Mouse (Mus musculus) midbrain, embryonic 12.5 days (tissue): ENCODE results near the gene S100pbp. TPM values are rescaled to one million over a fixed set of nuclear protein-coding genes. Genes with fewer than 3 reads are reported as not detected.

ENCODE experiments used
- ATAC-seq: fragments of 200-750 bp; cut with Nextera tagmentation; 2 replicates; pipeline ENCODE4 v1.8.0; 2017; ENCODE audit warnings: low read depth, moderate TSS enrichment, moderate library complexity; ENCODE audit not compliant: low FRiP score
- H3K27ac ChIP-seq: fragments of 300-500 bp; sonication (generic); replicated peaks from 2 replicates; pipeline ENCODE4 v1.5.1; 2016; ENCODE audit warnings: mild to moderate bottlenecking
- H3K27me3 ChIP-seq: fragments of 300-500 bp; sonication (generic); 2 replicates; pipeline ENCODE4 v1.6.1; 2016; ENCODE audit warnings: mild to moderate bottlenecking
- H3K36me3 ChIP-seq: fragments of 300-500 bp; sonication (generic); 2 replicates; pipeline ENCODE4 v1.6.1; 2016
- H3K4me1 ChIP-seq: fragments of 300-500 bp; sonication (generic); 2 replicates; pipeline ENCODE4 v1.6.1; 2016
- H3K4me2 ChIP-seq: fragments of 300-500 bp; sonication (generic); replicated peaks from 2 replicates; pipeline ENCODE4 v1.6.1; 2016; ENCODE audit warnings: mild to moderate bottlenecking, moderate library complexity
- H3K4me3 ChIP-seq: fragments of 300-500 bp; sonication (generic); 2 replicates; pipeline ENCODE4 v1.5.1; 2016; ENCODE audit warnings: mild to moderate bottlenecking
- H3K9ac ChIP-seq: fragments of 300-500 bp; sonication (generic); replicated peaks from 2 replicates; pipeline ENCODE4 v1.6.1; 2016; ENCODE audit warnings: mild to moderate bottlenecking, moderate library complexity
- H3K9me3 ChIP-seq: fragments of 300-500 bp; sonication (generic); 2 replicates; pipeline ENCODE4 v1.6.1; 2016; ENCODE audit warnings: mild to moderate bottlenecking
- WGBS: fragments of 180-500 bp; shearing (Covaris S2); methylation state at CpG from one replicate; pipeline ENCODE4 v1.1.7; 2016; 5-methylcytosine and 5-hydroxymethylcytosine counted together
- polyA plus RNA-seq: library from polyadenylated mRNA; unstranded; fragments of >200 nt; fragmentation: Nextera tagmentation; extraction: Ambion mirVana; gene quantifications from 2 replicates; pipeline ENCODE4 v1.2.1, GENCODE M21; 2016

The S100pbp gene
- polyA plus RNA-seq, 1 experiment from 2014 or later, result 28.4 TPM

DNA sequence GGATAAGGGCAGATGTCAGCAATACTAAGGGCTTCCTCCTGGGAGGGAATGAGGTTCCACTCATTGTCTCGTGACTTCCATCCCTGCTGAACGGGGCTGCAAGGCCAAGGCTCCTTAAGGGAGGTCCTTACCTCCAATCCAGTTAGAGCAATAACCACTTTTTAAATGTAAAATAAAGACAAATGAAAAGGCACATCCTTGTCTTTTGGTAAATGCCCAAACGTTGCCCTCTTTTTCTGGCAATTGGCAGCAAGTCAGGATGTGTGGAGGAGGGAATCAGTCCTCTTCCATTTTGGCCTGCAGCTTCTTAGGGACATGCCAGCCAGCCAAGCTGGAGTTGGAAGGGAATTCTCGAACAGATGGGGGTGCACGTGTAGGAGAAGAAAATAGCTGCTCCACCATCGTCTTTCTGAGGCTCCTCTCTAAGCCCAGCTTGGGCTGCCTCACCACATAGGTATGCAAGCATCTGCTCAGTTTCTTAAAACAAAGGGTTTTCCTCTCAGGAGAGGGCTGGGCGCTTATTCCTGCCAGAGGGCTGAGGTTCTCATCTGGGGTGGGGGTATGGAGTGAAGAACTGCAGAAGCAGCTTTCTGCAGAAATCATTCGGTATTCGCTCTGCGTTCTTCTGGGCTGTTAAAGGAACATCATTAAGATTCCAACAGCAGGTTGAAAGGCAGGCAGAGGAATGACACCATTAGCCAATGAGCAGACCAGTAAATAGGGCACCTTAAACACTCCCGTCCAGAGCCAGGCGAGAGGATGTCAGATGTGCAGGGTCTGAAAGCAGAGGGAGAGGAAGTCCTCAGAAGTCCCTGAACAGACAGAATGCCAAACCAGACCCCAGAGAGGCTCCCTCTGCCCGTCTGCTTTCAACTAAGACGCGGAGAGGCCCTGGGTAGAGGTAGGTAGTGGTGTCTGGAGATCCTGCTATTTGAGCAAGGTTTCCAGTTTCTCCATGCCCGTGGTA lies 44.8 kb downstream of the S100pbp start:
- H3K4me3 ChIP-seq, result no peak overlapping the region
- peak overlapping the region; percentile 46 for H3K27ac ChIP-seq
- H3K9ac ChIP-seq, result no peak overlapping the region
- WGBS, result 71% methylated on average over 16 of the region's 16 CpGs
- H3K4me2 ChIP-seq, result no peak overlapping the region
- peaks cover 8% of the 10 kb centered on the region; the same call in 1 of the 2 replicates for H3K36me3 ChIP-seq
- no peaks in the 10 kb centered on the region for H3K9me3 ChIP-seq
- ATAC-seq, result no peak
- no peaks in the 10 kb centered on the region; the same call in 1 of the 2 replicates for H3K27me3 ChIP-seq
- peaks cover 18% of the 10 kb centered on the region for H3K4me1 ChIP-seq

DNA sequence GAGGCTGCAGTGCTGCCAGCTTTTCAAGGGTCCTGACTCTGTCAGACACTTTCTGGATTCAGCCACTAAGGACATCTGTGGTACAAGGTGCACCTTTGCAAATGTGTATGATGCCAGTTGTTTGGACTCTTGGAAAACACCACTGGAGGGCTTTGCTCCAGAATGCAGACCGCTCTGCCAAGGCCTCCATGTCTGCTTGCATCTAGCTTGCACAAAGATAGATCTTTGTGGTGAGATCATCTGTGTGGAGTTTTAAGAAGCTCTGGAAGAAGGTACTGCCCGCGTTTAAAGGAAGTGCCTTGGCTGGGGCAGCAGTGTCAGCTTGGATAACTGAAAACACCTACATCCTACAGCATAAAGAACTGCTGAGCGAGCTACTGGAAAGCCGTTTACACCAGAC lies 46.0 kb downstream of the S100pbp start:
- Histone ChIP-seq H3K27ac (no peak overlapping the region), H3K4me3 (no peak overlapping the region), H3K27me3 (peaks cover 9% of the 10 kb centered on the region), H3K9me3 (no peaks in the 10 kb centered on the region), H3K4me1 (peaks cover 18% of the 10 kb centered on the region), H3K4me2 (no peak overlapping the region), H3K9ac (no peak overlapping the region), H3K36me3 (no peaks in the 10 kb centered on the region)
- 90% methylated on average over 5 of the region's 5 CpGs for WGBS
- ATAC-seq, result no peak

DNA sequence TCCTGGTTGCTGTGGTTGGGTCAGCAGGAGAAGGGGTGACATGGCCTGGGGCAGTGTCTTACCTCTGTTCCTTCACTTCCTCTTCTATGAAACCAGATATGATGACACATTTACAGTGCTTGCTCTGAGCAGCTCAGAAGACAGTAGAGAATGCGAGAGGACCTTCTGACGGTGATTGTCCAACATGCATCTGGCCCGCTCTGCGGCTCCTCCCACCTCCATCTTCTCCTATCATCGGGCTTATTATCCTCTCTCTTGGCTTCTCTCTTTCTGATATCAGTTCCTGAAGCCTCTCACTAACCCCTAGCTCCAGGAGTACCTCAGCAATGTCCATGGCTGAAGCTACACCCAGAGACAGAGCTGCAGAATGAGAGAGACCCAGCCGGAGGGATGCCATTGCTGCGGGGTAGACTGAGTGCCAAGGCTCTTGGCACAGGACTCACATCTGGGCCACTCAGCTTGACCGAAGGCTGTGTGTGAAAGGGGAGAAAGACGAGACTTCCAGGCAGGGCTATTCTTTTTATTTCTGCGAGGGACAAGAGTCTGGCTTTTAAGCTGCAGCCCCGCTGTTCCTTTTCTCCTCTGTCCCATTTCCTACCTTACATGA lies 47.0 kb downstream of the S100pbp start:
- Histone ChIP-seq H3K4me2 (no peak overlapping the region), H3K36me3 (no peaks in the 10 kb centered on the region), H3K27me3 (peaks cover 18% of the 10 kb centered on the region), H3K4me1 (peaks cover 18% of the 10 kb centered on the region), H3K27ac (no peak overlapping the region), H3K9me3 (no peaks in the 10 kb centered on the region), H3K4me3 (no peak overlapping the region), H3K9ac (no peak overlapping the region)
- ATAC-seq, result no peak
- 92% methylated on average over 11 of the region's 11 CpGs for WGBS

DNA sequence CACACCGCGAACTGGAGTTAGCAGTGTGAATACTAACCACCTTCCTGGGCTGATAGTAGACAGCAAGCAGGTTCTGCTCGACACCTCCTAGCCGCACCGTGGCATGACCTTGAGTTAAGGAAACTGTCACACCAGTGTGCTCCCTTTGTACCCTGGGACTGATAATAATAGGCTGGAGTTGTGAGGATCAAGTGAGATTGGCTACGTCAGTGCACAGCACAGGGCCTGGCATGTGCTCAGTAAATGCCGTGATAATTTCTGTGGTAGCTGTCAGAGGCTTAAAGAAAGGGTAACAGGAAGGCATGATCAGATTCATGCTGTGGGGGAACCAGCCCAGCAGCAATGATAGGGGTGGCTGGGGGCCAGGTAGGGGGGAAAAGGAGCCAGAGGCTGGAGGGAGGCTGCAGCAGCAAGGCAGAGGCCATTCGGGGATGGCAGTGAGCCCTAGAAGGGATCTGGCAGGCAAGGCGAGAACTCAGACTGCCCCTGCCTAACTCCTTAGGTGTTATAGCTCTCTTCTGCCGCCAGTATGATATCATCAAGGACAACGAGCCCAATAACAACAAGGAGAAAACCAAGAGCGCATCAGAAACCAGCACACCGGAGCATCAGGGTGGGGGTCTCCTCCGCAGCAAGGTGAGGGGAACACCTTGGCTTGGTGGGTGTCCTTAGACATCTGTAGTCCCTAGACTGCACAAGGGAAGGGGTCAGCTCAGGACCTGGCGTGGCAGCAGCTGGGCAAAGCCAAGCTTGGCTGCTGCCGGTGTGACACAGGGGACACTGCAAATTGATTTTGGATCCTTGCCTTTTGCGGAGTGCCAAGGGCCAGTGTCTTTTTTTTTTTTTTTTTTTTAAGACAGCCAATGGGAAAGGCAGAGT lies 47.7 kb downstream of the S100pbp start:
- Histone ChIP-seq H3K9me3 (no peaks in the 10 kb centered on the region), H3K27me3 (peaks cover 26% of the 10 kb centered on the region), H3K36me3 (no peaks in the 10 kb centered on the region), H3K4me3 (no peak overlapping the region), H3K4me1 (peaks cover 24% of the 10 kb centered on the region), H3K27ac (no peak overlapping the region; the same call in 1 of the 2 replicates), H3K4me2 (no peak overlapping the region), H3K9ac (no peak overlapping the region)
- ATAC-seq, result no peak
- WGBS, result 83% methylated on average over 17 of the region's 17 CpGs

DNA sequence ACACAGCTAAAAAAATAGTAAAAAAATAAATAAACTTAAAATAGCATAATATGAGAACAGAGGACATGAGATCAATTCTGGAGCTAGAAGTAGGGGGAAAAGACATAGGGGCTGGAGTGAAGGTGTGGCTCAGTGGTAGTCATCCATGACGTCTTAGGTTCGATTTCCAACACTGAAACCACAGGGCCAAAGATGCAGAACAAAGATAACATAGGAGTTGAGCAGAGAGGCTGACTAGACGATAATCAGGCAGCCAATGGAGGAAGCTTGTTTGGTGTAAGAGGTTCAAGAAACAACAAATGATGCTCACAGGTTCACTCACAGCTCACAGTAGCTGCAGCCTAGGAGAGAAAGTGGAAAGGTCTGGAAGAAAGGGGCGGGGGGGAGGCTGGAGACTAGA lies 48.7 kb downstream of the S100pbp start:
- 79% methylated on average over 4 of the region's 4 CpGs for WGBS
- peaks cover 36% of the 10 kb centered on the region for H3K27me3 ChIP-seq
- H3K4me1 ChIP-seq, result peaks cover 30% of the 10 kb centered on the region
- H3K4me3 ChIP-seq, result no peak overlapping the region
- H3K36me3 ChIP-seq, result no peaks in the 10 kb centered on the region
- no peak for ATAC-seq
- no peak overlapping the region for H3K27ac ChIP-seq
- H3K4me2 ChIP-seq, result no peak overlapping the region
- H3K9ac ChIP-seq, result no peak overlapping the region
- H3K9me3 ChIP-seq, result no peaks in the 10 kb centered on the region

DNA sequence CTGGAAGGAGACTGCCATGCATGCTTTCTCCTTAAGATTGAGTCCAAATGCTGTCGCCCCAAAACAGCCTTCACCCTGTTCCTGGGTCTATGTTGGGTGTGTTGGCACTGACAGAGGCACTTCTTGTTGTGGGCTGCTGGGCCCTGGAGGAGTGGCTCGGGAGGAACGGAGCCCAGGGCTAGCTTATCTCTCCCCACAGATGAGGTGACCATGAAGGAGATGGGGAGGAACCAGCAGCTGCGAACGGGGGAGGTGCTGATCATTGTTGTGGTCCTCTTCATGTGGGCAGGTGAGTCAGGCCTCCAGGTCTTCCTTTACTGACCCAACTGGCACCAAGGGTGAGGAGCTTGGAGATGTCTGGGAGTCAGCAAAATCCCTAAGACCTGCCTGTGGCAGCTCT lies 49.9 kb downstream of the S100pbp start:
- WGBS, result 87% methylated on average over 5 of the region's 5 CpGs

DNA sequence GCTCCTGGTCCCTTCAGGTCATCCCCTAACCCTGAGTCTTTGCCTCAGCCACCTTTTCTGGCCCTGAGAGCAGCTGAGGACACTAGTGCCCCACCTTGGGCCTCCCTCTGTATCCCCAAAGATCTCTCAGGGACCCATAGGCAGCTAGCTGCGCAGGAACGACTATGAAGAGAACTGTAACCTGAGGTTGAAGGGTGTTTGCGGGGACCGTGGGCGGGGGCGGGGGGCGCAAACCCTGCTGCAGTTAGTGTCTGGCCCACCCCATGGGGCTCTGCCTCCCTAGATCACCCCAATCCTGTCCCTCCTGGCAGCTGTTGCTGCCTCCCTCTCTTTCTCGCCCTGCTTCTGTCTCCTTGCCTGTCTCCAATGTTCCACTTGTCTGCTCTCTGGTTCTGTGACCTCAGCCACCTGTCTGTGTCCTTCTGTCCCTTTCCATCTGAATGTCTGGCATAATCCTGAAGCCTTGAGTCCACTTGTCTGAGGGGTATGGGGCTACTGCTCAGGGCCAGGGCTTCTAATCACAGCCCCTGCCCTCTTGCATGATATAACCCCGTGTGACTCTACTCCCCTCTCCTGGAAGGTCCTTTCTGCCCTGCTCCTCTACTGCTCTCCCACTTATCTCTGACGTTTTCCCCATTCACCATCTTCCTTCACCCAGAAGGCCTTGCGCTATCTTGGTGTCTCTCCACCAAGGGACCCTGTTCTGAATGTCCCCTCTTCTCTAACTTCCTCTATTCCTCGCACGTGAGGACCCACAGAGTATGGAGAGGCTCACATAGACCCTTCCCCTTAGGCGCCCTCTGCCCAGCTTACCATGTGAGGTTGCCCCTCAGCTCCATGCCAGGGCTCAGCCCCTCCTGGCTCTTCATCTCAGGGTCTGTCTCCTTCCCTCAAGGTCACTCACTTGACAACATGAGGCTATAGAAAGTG lies 51.9 kb downstream of the S100pbp start:
- Histone ChIP-seq H3K36me3 (no peaks in the 10 kb centered on the region), H3K4me2 (peak overlapping the region; percentile 93), H3K27ac (no peak overlapping the region), H3K4me1 (peaks cover 25% of the 10 kb centered on the region), H3K9ac (peak overlapping the region; percentile 79; the same call in 1 of the 2 replicates), H3K4me3 (peak overlapping the region; percentile 61), H3K9me3 (no peaks in the 10 kb centered on the region), H3K27me3 (peaks cover 50% of the 10 kb centered on the region)
- ATAC-seq, result no peak
- 46% methylated on average over 14 of the region's 14 CpGs for WGBS

More for the DNA sequence above, 49.9 kb downstream of the S100pbp start:
- H3K27ac ChIP-seq, result no peak overlapping the region
- no peak overlapping the region for H3K4me3 ChIP-seq
- H3K4me2 ChIP-seq, result no peak overlapping the region
- no peaks in the 10 kb centered on the region for H3K36me3 ChIP-seq
- peaks cover 44% of the 10 kb centered on the region for H3K27me3 ChIP-seq
- no peak overlapping the region for H3K9ac ChIP-seq
- peaks cover 30% of the 10 kb centered on the region for H3K4me1 ChIP-seq
- H3K9me3 ChIP-seq, result no peaks in the 10 kb centered on the region
- no peak for ATAC-seq

DNA sequence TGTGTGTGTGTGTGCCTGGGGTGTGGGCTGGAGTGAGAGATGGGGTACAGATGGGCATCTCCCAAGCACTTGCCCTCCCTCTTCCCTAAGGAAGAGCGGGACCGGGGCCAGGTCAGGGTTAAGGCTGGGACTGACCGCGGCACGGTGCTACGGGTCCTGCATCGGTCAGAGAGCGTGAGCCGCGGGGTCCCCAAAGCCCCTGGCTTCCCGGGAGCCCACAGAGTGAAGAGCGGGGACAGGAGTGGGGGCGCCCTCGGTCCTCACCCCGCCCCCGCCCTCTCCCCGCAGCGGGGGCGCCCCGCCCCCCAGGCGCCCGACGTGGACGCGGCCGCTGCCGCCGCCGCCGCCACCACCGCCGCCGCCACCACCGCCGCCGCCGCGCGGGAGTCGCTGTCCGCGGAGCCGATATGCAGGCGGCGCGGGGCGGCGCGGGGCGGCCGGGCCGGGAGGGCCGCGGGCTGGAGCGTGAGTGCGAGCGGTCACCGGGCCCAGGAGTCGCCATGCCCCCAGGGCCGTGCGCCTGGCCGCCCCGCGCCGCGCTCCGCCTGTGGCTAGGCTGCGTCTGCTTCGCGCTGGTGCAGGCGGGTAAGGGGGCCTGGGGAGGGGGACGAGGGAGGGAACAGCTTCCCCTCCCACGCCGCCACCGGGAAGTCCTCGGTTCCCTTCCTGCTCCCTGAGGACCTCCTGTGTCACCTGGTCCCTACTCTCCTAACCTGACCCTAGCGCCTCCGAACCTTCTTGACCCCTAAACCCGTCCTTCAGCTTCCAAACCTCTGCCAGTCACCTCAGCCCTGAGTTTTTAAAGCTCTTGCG lies 52.7 kb downstream of the S100pbp start, which contains the start of gene Fndc5:
TSS of gene Fndc5 (plus strand) at position 421 of the 813 bp plus-strand sequence.
- no peaks in the 10 kb centered on the region for H3K36me3 ChIP-seq
- no peak within 1 kb of the TSS for H3K27ac ChIP-seq
- H3K4me1 ChIP-seq, result peaks cover 25% of the 10 kb centered on the region
- 0 out of 2 replicates have a peak, but pooled peaks have one; percentile 52 for ATAC-seq
- H3K9me3 ChIP-seq, result no peaks in the 10 kb centered on the region
- peaks cover 59% of the 10 kb centered on the region for H3K27me3 ChIP-seq
- WGBS, result 1% methylated on average over 15 of the region's 80 CpGs
- peak within 1 kb of the TSS; percentile 79 for H3K9ac ChIP-seq
- H3K4me2 ChIP-seq, result peak within 1 kb of the TSS; percentile 93
- peak within 1 kb of the TSS; percentile 61 for H3K4me3 ChIP-seq

DNA sequence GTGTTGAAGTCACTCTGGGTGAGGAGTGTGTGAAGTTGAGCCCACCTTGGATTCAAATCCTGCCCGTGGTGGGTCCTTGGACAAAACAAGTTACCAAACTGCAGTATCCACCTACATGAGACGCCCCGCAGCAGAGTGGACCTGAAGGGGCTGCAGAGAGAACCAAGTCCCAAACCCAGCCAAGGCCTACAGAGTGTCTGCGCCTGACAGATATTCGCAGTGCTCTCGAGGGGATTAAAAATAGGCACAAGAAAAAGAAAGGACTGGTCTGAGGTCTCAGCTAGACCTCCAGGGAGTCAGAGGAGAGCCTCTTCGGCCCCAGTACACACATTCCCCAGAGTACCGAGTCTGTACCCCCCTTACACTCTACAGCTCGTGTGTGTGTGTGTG lies 53.3 kb downstream of the S100pbp start:
- no peak for ATAC-seq
- Histone ChIP-seq H3K9me3 (no peaks in the 10 kb centered on the region), H3K27ac (no peak overlapping the region), H3K4me1 (peaks cover 20% of the 10 kb centered on the region), H3K9ac (peak overlapping the region; percentile 79; the same call in 1 of the 2 replicates), H3K4me3 (peak overlapping the region; percentile 61), H3K4me2 (peak overlapping the region; percentile 93), H3K36me3 (no peaks in the 10 kb centered on the region), H3K27me3 (peaks cover 65% of the 10 kb centered on the region)
- 27% methylated on average over 9 of the region's 9 CpGs for WGBS

DNA sequence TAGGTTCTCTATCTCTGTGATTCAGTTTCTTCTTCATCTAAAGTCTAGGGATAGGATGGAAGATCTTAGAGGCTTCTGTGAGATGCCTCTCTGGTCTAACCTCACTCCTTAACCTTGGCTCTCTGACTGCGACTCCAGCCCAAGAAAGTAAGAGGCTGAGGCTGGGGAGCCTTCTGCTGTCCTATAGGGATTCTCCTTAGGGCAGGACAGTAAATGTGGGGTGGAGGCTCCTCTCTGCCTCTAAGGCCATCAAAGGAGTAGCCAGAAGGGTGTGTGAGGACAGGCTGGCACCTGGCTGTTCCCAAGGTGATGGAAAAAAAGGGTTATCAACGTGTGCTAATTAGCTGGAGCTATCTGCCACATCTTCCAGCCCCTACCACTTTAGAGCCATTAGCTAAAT lies 53.9 kb downstream of the S100pbp start:
- Histone ChIP-seq H3K9ac (no peak overlapping the region), H3K4me1 (peaks cover 24% of the 10 kb centered on the region), H3K9me3 (no peaks in the 10 kb centered on the region), H3K4me2 (no peak overlapping the region), H3K27me3 (peaks cover 71% of the 10 kb centered on the region), H3K36me3 (no peaks in the 10 kb centered on the region), H3K27ac (no peak overlapping the region), H3K4me3 (no peak overlapping the region)
- 56% methylated on average over 2 of the region's 2 CpGs for WGBS
- no peak for ATAC-seq
